Mouse (Mus musculus): ENCODE results near the gene Shb.
"Not testable (repeated sequence)": the region's sequence is repeated elsewhere in the genome, so short reads cannot be mapped to it uniquely, and the experiment has no call there.

The Shb gene

GRCm38 (mm10) chr4:45419051-45419450 lies 113.2 kb downstream of the Shb start:
- no peak for DNase-seq (ENCODE audit: low spot score)

- DNase-seq (ENCODE audit: low spot score) = peak; percentile 86
Observed at GRCm38 (mm10) chr4:45418229-45418950, 113.9 kb downstream of the Shb start.

GRCm38 (mm10) chr4:45416314-45416713 lies 116.0 kb downstream of the Shb start:
- DNase-seq (ENCODE audit: low spot score) = no peak

GRCm38 (mm10) chr4:45413674-45414338 lies 118.5 kb downstream of the Shb start:
- DNase-seq (ENCODE audit: low spot score) = no peak

- DNase-seq (ENCODE audit: low spot score) = no peak
Observed at GRCm38 (mm10) chr4:45412433-45413192, 119.7 kb downstream of the Shb start.

GRCm38 (mm10) chr4:45411181-45411790 lies 121.0 kb downstream of the Shb start:
- no peak for DNase-seq (ENCODE audit: low spot score)

- DNase-seq (ENCODE audit: low spot score) = peak; percentile 83
Observed at GRCm38 (mm10) chr4:45409270-45409669, 123.0 kb downstream of the Shb start.

GRCm38 (mm10) chr4:45408427-45409132 lies 123.7 kb downstream of the Shb start, which contains the start of gene Slc25a51:
Gene Slc25a51 (minus strand): TSS chr4:45408766.
- DNase-seq (ENCODE audit: low spot score) = peak; percentile 91

- peak; percentile 65 for DNase-seq (ENCODE audit: low spot score)
Observed at GRCm38 (mm10) chr4:45407703-45408334, 124.5 kb downstream of the Shb start.

GRCm38 (mm10) chr4:45407001-45407702 lies 125.1 kb downstream of the Shb start:
- DNase-seq (ENCODE audit: low spot score) = no peak

- DNase-seq (ENCODE audit: low spot score) = no peak
Observed at GRCm38 (mm10) chr4:45406397-45406796, 125.9 kb downstream of the Shb start.

GRCm38 (mm10) chr4:45405315-45405714 lies 127.0 kb downstream of the Shb start:
- no peak for DNase-seq (ENCODE audit: low spot score)

- DNase-seq (ENCODE audit: low spot score) = no peak
Observed at GRCm38 (mm10) chr4:45404086-45404485, 128.2 kb downstream of the Shb start.

- DNase-seq (ENCODE audit: low spot score) = no peak
Observed at GRCm38 (mm10) chr4:45403499-45403878, 128.8 kb downstream of the Shb start.

GRCm38 (mm10) chr4:45402878-45403498 lies 129.3 kb downstream of the Shb start:
- no peak for DNase-seq (ENCODE audit: low spot score)

GRCm38 (mm10) chr4:45402281-45402680 lies 130.0 kb downstream of the Shb start:
- DNase-seq (ENCODE audit: low spot score) = no peak

GRCm38 (mm10) chr4:45399421-45400210 lies 132.7 kb downstream of the Shb start:
- no peak for DNase-seq (ENCODE audit: low spot score)

GRCm38 (mm10) chr4:45398315-45398714 lies 134.0 kb downstream of the Shb start:
- DNase-seq (ENCODE audit: low spot score) = not testable (repeated sequence)

GRCm38 (mm10) chr4:45396211-45396610 lies 136.1 kb downstream of the Shb start:
- not testable (repeated sequence) for DNase-seq (ENCODE audit: low spot score)
